Mouse (Mus musculus) B cell, adult 67 days (primary cell): ENCODE data around the gene Ptchd3. TPM values are rescaled to one million over a fixed set of nuclear protein-coding genes. Genes with fewer than 3 reads are reported as not detected.

Experiments used
- total RNA-seq, 2 experiments: library from RNA; stranded (reverse); gene quantifications; 4 replicates each; pipeline ENCODE4 v1.2.4; 2023

Ptchd3 gene
- total RNA-seq, result not detected

GRCm38 (mm10) chr11:121829947-121830346, at the start of gene Ptchd3:
Ptchd3 (plus strand) TSS chr11:121830247.

Other genes with a start within 250 kb of the Ptchd3 start
- 10 to 100 TPM; 13.2 to 15.2 TPM for gene B3gntl1, start 157.1 kb upstream of the Ptchd3 start, total RNA-seq
- 1 to 10 TPM in 1 of 2 experiments, under 1 TPM in 1; 0.67 to 2.1 TPM for gene Metrnl, start 128.7 kb upstream of the Ptchd3 start, total RNA-seq